Mouse (Mus musculus) MEL (cell line): ENCODE data around the gene C330021F23Rik. TPM values are rescaled to one million over a fixed set of nuclear protein-coding genes. Genes with fewer than 3 reads are reported as not detected.
"Not testable (repeated sequence)": the region's sequence is repeated elsewhere in the genome, so short reads cannot be mapped to it uniquely, and the experiment has no call there.

Source experiments
- DNase-seq: peaks from one replicate; pipeline ENCODE4 v3.0.0; 2011; ENCODE audit warnings: low read depth, low spot score
- H3K27ac ChIP-seq: 2 replicates; pipeline ENCODE4 v1.5.1; 2012; ENCODE audit warnings: low read depth, mild to moderate bottlenecking, control low read depth, low read length, moderate library complexity; ENCODE audit not compliant: control insufficient read depth
- H3K27me3 ChIP-seq, 2 experiments: fragments of 150-350 bp in 1 of 2; sonication (generic) in 1 of 2; 2 replicates each; pipeline ENCODE4 v1.6.1; 2012; ENCODE audit warnings: low read length in 2 of 2, mild to moderate bottlenecking in 2 of 2, improper control_type of control experiment in 1 of 2, moderate library complexity in 1 of 2; ENCODE audit not compliant: insufficient read depth in 2 of 2, control insufficient read depth in 1 of 2
- H3K36me3 ChIP-seq, 2 experiments: 2 replicates each; pipeline ENCODE4 v1.6.1; 2012 to 2014; ENCODE audit warnings: low read length in 2 of 2, improper control_type of control experiment in 1 of 2, inconsistent platforms in 1 of 2, mild to moderate bottlenecking in 1 of 2; ENCODE audit not compliant: insufficient read depth in 2 of 2, control insufficient read depth in 1 of 2
- H3K4me1 ChIP-seq, 2 experiments: fragments of 150-350 bp in 1 of 2; sonication (generic) in 1 of 2; 2 replicates each; pipeline ENCODE4 v1.6.1; 2012; ENCODE audit warnings: low read length in 2 of 2, improper control_type of control experiment in 1 of 2, mild to moderate bottlenecking in 1 of 2; ENCODE audit not compliant: insufficient read depth in 2 of 2, control insufficient read depth in 1 of 2
- H3K4me3 ChIP-seq, 2 experiments: fragments of 150-350 bp in 1 of 2; sonication (generic) in 1 of 2; 2 replicates each; pipeline ENCODE4 v1.5.1; 2012; ENCODE audit warnings: low read depth in 2 of 2, low read length in 2 of 2, mild to moderate bottlenecking in 2 of 2, moderate library complexity in 2 of 2, control low read depth in 1 of 2, improper control_type of control experiment in 1 of 2; ENCODE audit not compliant: control insufficient read depth in 1 of 2, insufficient read depth in 1 of 2
- H3K79me2 ChIP-seq: 2 replicates; pipeline ENCODE4 v1.6.1; 2012; ENCODE audit warnings: mild to moderate bottlenecking, low read length, moderate library complexity; ENCODE audit not compliant: control insufficient read depth, poor library complexity, insufficient read depth
- H3K9ac ChIP-seq: 2 replicates; pipeline ENCODE4 v1.6.1; 2012; ENCODE audit warnings: low read depth, mild to moderate bottlenecking, control low read depth, low read length, moderate library complexity; ENCODE audit not compliant: control insufficient read depth, poor library complexity, severe bottlenecking
- H3K9me3 ChIP-seq: fragments of 150-350 bp; sonication (generic); replicated peaks from 2 replicates; pipeline ENCODE4 v1.6.1; 2012; ENCODE audit warnings: mild to moderate bottlenecking, low read length, improper control_type of control experiment, moderate library complexity; ENCODE audit not compliant: insufficient read depth
- BHLHE40 ChIP-seq: IDR thresholded peaks from 2 replicates; pipeline ENCODE4 v1.6.1; 2012; ENCODE audit warnings: low read depth, mild to moderate bottlenecking, inconsistent platforms, low read length, improper control_type of control experiment, borderline replicate concordance
- EP300 ChIP-seq, 2 experiments: IDR thresholded peaks; 2 replicates each; pipeline ENCODE4 v1.6.1; 2011; ENCODE audit warnings: improper control_type of control experiment in 2 of 2, low read length in 2 of 2, low read depth in 1 of 2, mild to moderate bottlenecking in 1 of 2
- GATA1 ChIP-seq: IDR thresholded peaks from 2 replicates; pipeline ENCODE4 v1.6.1; 2011; ENCODE audit warnings: low read depth, low read length, improper control_type of control experiment
- MAX ChIP-seq: IDR thresholded peaks from 2 replicates; pipeline ENCODE4 v1.6.1; 2011; ENCODE audit warnings: low read length, improper control_type of control experiment
- NELFE ChIP-seq: IDR thresholded peaks from 2 replicates; pipeline ENCODE4 v1.6.1; 2011; ENCODE audit warnings: low read depth, low read length, improper control_type of control experiment
- TAL1 ChIP-seq: IDR thresholded peaks from 2 replicates; pipeline ENCODE4 v1.6.1; 2012; ENCODE audit warnings: mild to moderate bottlenecking, inconsistent platforms, low read length, moderate library complexity, mixed read lengths
- TCF12 ChIP-seq: IDR thresholded peaks from 2 replicates; pipeline ENCODE4 v1.6.1; 2014; ENCODE audit warnings: low read depth, mild to moderate bottlenecking, inconsistent platforms, low read length, improper control_type of control experiment, moderate library complexity
- USF1 ChIP-seq: IDR thresholded peaks from 2 replicates; pipeline ENCODE4 v1.6.1; 2014; ENCODE audit warnings: low read depth, mild to moderate bottlenecking, inconsistent platforms, low read length, improper control_type of control experiment, moderate library complexity
- ZKSCAN1 ChIP-seq: IDR thresholded peaks from 2 replicates; pipeline ENCODE4 v1.6.1; 2012; ENCODE audit warnings: low read depth, mild to moderate bottlenecking, inconsistent platforms, low read length, improper control_type of control experiment, moderate library complexity
- ZNF384 ChIP-seq: IDR thresholded peaks from 2 replicates; pipeline ENCODE4 v1.6.1; 2012; ENCODE audit warnings: low read depth, mild to moderate bottlenecking, inconsistent platforms, low read length, improper control_type of control experiment
- polyA plus RNA-seq, 2 experiments: library from polyadenylated mRNA; stranded (reverse) in 1 of 2; unstranded in 1 of 2; fragments of >175 nt in 1 of 2; fragments of >200 nt in 1 of 2; gene quantifications; 2 replicates each; pipeline versions ENCODE4 v1.2.1 to v1.2.4; 2012; ENCODE audit warnings: low replicate concordance in 2 of 2, low read depth in 1 of 2; ENCODE audit not compliant: insufficient read length in 2 of 2, insufficient read depth in 1 of 2, missing spikeins in 1 of 2
- total RNA-seq: library from RNA; depleted of rRNA; stranded (reverse); fragments of 300-350 nt; gene quantifications from 2 replicates; pipeline ENCODE4 v1.2.3, GENCODE M21; 2012

C330021F23Rik gene
- total and polyA plus RNA-seq, 3 experiments = 0.53 to 1.2 TPM; not detected in 1

DNA sequence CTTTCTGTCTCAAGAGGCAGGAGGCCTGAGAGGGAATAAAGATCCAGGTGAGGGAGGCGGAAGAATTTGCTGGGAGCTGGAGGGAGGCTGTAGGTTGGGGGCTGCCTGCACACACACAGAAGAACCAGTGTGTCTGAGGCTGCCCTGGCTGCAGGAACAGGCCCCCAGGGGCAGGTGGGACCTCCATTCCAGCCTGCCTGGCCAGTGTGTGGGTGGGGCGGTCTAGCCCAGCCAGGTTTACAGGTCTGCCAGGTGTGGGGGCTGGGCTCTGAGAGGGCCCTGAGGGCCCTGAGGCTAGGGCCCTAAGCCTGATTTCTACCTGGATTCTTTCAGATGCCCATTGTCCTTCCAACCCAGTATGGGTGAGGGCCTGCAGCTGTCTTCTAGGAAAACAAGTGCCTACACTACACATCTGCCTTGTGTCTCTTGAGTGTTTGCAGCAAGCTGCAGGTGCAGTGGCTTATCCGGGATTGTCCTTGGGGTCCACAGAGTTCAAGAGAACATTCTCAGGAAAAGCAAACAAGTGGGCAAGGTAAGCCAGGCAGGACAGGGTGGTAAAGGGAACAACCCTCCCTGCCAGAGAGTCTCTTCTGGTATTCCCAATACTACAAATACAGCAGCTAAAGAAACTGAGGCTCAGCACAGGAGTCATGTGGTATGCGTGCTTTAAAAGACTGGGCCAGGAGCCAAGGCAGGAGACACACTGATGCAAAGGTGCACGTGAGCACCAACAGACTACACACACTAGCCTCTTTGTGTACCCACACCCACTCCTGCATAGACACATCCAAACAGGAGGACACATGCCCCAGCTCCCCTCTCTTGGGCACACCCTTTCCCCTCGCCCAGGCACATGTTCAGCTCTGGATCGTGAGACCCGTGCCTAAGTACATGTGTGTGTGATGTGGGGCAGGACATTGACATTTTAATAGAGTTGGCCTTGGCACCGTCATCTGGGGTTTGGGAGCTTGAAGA is 11.9 kb downstream of the C330021F23Rik start:
- Histone ChIP-seq H3K27ac (no peak overlapping the region), H3K9me3 (no peaks in the 10 kb centered on the region), H3K27me3 (peaks cover 0 to 3% of the 10 kb centered on the region in 2 experiments; a peak in 1 of 4 replicates), H3K9ac (no peak overlapping the region), H3K4me3 (no peak overlapping the region), H3K36me3 (peaks cover 0 to 3% of the 10 kb centered on the region in 2 experiments; a peak in 2 of 4 replicates), H3K4me1 (peaks cover 0 to 8% of the 10 kb centered on the region in 2 experiments; a peak in 2 of 4 replicates), H3K79me2 (no peaks in the 10 kb centered on the region)
- no peak for TF ChIP-seq USF1
- no peak for TF ChIP-seq BHLHE40
- TF ChIP-seq NELFE = no peak
- DNase-seq = no peak

DNA sequence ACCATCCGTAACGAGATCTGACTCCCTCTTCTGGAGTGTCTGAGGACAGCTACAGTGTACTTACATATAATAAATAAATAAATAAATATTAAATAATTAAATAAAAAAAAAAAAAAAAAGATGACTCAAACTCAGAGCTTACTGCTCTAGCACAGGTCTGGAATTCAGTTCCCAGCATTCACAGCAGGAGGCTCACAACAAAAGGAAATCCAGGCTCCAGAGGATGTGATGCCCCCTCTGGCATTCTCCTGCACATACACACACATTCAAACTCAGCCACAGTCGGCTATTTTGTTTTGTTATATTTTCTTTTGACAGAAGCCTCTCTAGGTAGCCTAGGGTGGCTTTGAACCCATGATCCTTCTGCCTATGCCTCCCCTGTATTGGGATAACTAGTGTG is 14.2 kb downstream of the C330021F23Rik start:
- H3K4me1 ChIP-seq, H3K9ac ChIP-seq, H3K4me3 ChIP-seq, H3K36me3 ChIP-seq, H3K27ac ChIP-seq, DNase-seq, H3K79me2 ChIP-seq, H3K27me3 ChIP-seq, H3K9me3 ChIP-seq: not testable (repeated sequence)

DNA sequence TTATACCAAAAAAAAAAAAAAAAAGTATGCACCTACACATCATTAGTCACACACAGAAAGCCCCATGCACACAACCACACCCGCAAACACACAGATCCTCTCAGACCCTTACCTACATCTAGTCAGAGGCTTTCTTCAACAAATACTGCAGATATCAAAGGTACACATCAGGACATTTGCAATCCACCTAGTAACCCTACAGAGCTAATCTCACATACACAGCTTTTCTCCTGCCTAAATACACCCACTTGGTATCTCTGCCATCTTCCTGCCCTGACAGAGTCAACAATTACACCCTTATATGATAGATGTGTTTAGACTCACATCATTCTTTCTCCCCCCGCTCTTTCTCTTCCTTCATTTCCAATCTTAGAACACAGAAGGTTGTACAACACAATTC is 18.7 kb downstream of the C330021F23Rik start:
- Histone ChIP-seq H3K4me1 (peaks cover 6% of the 10 kb centered on the region in 2 experiments; a peak in 3 of 4 replicates), H3K4me3 (no peak overlapping the region), H3K9me3 (no peaks in the 10 kb centered on the region), H3K36me3 (peaks cover 0 to 6% of the 10 kb centered on the region in 2 experiments; a peak in 2 of 4 replicates), H3K27ac (no peak overlapping the region), H3K79me2 (no peaks in the 10 kb centered on the region), H3K9ac (no peak overlapping the region), H3K27me3 (no peaks in the 10 kb centered on the region; a peak in 1 of 4 replicates)
- DNase-seq = peak; percentile 43
- no peak for TF ChIP-seq MAX
- peak; percentile 41 for TF ChIP-seq GATA1
- TF ChIP-seq ZKSCAN1 = no peak
- TF ChIP-seq ZNF384 = peak; percentile 42; the same call in 1 of the 2 replicates
- peak; percentile 39; the same call in 1 of the 2 replicates for TF ChIP-seq TAL1
- no peak for TF ChIP-seq USF1
- peak; percentile 49; the same call in 1 of the 2 replicates for TF ChIP-seq TCF12
- peak; percentile 43 to 52; a peak in 2 of 4 replicates for TF ChIP-seq EP300 (IDR thresholded peaks at IDR 0.05; ENCODE audit: low read depth in 1 of 2, low read length in 2 of 2)
